Mouse (Mus musculus): Measurements from ENCODE around the gene Fam83e. TPM values are rescaled to one million over a fixed set of nuclear protein-coding genes. Genes with fewer than 3 reads are reported as not detected.
A peak's percentile ranks its signal among the peaks of the same experiment; 100 is the strongest.

Gene Fam83e
- polyA plus RNA-seq, 1 experiment from 2014 or later = 1.3 TPM

DNA sequence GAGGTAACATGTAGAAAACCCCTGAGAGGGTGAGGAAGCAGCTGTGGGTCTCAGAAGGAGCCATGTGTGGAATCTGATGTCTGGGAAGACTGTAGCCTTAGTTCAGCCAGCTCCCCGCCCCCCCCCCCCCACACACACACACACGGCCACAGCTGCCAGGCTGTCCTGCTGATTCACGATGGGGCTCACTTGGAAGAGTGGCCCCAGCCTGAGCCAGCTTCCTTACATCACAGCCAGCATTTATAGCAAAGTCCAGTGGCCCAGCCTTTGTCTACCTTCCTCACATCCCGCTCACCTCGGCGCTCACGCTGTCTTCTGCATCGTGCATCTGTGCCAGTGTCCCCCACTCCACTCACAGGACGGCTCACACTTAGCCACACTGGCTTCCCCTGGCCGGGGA is 28.4 kb downstream of the Fam83e start:
- Histone ChIP-seq H3K4me3 (no peak overlapping the region), H3K27me3 (no peaks in the 10 kb centered on the region), H3K4me1 (peaks cover 6% of the 10 kb centered on the region; the same call in 1 of the 2 replicates), H3K27ac (no peak overlapping the region), H3K4me2 (replicated peaks) (no peak overlapping the region), H3K9me3 (peaks cover 3% of the 10 kb centered on the region; the same call in 1 of the 2 replicates), H3K9ac (no peak overlapping the region), H3K36me3 (no peaks in the 10 kb centered on the region)
- no peak for ATAC-seq (ENCODE audit: insufficient number of reproducible peaks, insufficient read depth, low FRiP score, low TSS enrichment)
- 59% methylated on average over 9 of the region's 10 CpGs for WGBS

DNA sequence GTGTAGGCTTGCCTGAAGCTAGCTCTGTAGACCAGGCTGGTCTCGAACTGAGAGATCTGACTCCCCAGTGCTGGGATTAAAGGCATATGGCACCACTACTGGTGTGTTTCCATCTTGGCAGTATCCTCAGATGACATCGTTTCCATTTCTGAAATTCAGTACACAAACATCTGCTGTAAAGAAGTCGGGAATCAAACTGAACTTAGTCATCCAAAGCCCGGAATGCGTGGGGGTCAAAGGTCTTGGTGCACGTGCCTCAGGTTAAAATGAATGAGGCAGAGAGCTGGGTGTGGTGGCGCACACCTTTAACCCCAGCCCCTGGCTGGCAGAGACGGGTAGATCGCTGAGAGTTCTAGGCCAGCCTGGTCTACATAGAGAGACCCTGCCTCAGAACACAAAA is 29.1 kb downstream of the Fam83e start:
- WGBS = 66% methylated on average over 9 of the region's 9 CpGs
- Histone ChIP-seq H3K9me3 (peaks cover 3% of the 10 kb centered on the region; the same call in 1 of the 2 replicates), H3K9ac (no peak overlapping the region), H3K4me2 (replicated peaks) (no peak overlapping the region), H3K4me1 (peaks cover 6% of the 10 kb centered on the region; the same call in 1 of the 2 replicates), H3K36me3 (no peaks in the 10 kb centered on the region), H3K27me3 (no peaks in the 10 kb centered on the region), H3K4me3 (no peak overlapping the region), H3K27ac (no peak overlapping the region)
- ATAC-seq (ENCODE audit: insufficient number of reproducible peaks, insufficient read depth, low FRiP score, low TSS enrichment) = no peak

DNA sequence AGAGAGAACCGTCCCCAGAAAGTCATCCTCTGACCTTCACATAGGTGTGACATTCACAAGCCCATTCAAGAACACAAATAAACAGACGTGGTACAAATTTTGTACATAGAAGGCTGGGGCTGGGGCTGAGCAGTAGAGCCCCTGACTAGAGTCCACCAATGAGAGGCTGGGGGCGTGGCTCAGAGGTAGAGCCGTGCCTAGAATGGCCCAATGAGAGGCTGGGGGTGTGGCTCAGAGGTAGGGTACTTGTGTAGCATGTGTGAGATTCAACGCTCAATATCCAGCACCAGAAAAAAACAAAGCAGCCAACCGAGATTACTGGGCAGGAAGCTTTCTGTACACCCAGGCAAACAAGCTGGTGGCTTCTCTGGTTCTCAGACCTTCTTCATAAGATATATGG is 34.7 kb downstream of the Fam83e start:
- no peak overlapping the region for H3K4me3 ChIP-seq
- H3K9ac ChIP-seq = no peak overlapping the region
- no peaks in the 10 kb centered on the region for H3K36me3 ChIP-seq
- peaks cover 4% of the 10 kb centered on the region; the same call in 1 of the 2 replicates for H3K4me1 ChIP-seq
- ATAC-seq (ENCODE audit: insufficient number of reproducible peaks, insufficient read depth, low FRiP score, low TSS enrichment) = no peak
- WGBS = 51% methylated on average over 6 of the region's 6 CpGs
- H3K27ac ChIP-seq = no peak overlapping the region
- H3K27me3 ChIP-seq = peaks cover 33% of the 10 kb centered on the region
- H3K4me2 ChIP-seq (replicated peaks) = no peak overlapping the region
- H3K9me3 ChIP-seq = no peaks in the 10 kb centered on the region

DNA sequence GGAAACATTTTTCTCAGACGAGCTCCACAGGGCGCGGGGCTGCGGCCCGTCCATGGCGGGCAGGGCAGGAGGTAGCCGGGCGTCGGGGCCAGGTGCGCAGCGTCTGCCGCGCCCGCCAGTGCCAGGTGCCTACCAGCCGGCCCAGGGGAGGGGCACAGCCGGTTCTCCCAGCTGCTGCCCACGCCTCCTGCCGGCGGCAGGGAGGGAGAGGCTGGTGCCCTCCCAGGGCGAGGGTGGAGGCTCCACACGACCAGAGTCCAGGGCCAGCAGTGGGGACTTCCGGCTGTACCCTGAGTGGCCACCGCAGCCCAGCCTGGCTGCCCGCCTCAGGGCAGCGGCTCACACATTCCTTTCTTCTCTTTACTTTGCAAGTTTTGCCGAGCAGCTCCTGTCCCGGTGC is 38.4 kb downstream of the Fam83e start:
- Histone ChIP-seq H3K4me1 (peaks cover 4% of the 10 kb centered on the region; the same call in 1 of the 2 replicates), H3K27ac (no peak overlapping the region), H3K36me3 (no peaks in the 10 kb centered on the region), H3K4me2 (replicated peaks) (peak overlapping the region; percentile 43), H3K27me3 (peaks cover 36% of the 10 kb centered on the region), H3K9me3 (no peaks in the 10 kb centered on the region), H3K9ac (peak overlapping the region; percentile 31; the same call in 1 of the 2 replicates), H3K4me3 (peak overlapping the region; percentile 19; the same call in 1 of the 2 replicates)
- peak; percentile 35; the same call in 1 of the 2 replicates for ATAC-seq (ENCODE audit: insufficient number of reproducible peaks, insufficient read depth, low FRiP score, low TSS enrichment)
- 5% methylated on average over 24 of the region's 27 CpGs for WGBS

DNA sequence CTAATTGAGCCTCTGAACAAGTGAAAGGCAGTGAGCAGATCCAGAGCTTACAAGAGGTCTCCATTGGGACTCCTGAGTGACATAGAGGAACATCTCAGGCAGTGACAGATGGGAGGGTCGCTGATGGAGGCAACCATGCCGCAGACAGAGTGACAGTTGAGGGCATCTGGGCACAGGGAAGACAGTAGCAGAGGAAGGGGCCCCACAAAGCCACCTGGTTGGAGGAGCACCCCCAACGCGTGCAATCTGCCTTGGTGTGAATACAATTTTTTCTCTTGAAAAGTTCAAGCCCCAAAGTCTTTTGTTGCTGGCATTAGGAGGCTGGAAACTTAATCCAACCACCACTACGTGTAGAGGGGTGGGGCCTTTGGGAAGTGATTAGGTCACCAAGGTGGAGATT is 39.1 kb downstream of the Fam83e start:
- Histone ChIP-seq H3K36me3 (no peaks in the 10 kb centered on the region), H3K9me3 (no peaks in the 10 kb centered on the region), H3K27ac (no peak overlapping the region), H3K9ac (no peak overlapping the region), H3K4me2 (replicated peaks) (no peak overlapping the region), H3K4me1 (peaks cover 4% of the 10 kb centered on the region; the same call in 1 of the 2 replicates), H3K4me3 (no peak overlapping the region), H3K27me3 (peaks cover 36% of the 10 kb centered on the region)
- ATAC-seq (ENCODE audit: insufficient number of reproducible peaks, insufficient read depth, low FRiP score, low TSS enrichment) = no peak
- WGBS = 64% methylated on average over 5 of the region's 5 CpGs

DNA sequence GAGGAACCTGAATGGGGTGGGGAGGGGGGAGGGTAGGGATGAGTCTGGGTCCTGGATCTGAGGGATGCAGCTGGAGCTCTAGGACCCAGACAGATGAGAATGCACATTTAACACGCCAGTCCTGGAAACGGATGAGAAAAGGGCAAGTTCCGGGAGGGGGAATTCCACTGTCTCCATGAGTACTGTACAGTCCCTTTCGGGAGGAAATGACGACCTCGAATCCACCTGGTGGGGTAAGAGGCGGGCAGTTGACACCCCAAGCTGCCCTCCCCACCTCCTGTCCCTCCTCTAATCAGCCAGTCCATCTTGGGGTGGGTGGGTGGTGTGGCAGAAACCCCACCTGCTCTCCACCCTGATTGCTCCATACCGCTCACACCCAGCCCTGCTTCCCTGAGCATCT is 45.0 kb downstream of the Fam83e start:
- WGBS = 61% methylated on average over 8 of the region's 8 CpGs
- Histone ChIP-seq H3K27ac (no peak overlapping the region), H3K4me3 (no peak overlapping the region), H3K4me2 (replicated peaks) (no peak overlapping the region), H3K36me3 (no peaks in the 10 kb centered on the region), H3K4me1 (no peaks in the 10 kb centered on the region), H3K9me3 (no peaks in the 10 kb centered on the region), H3K9ac (no peak overlapping the region), H3K27me3 (0 out of 2 replicates have a peak, but pooled peaks cover under 1% of the 10 kb centered on the region)
- no peak for ATAC-seq (ENCODE audit: insufficient number of reproducible peaks, insufficient read depth, low FRiP score, low TSS enrichment)

DNA sequence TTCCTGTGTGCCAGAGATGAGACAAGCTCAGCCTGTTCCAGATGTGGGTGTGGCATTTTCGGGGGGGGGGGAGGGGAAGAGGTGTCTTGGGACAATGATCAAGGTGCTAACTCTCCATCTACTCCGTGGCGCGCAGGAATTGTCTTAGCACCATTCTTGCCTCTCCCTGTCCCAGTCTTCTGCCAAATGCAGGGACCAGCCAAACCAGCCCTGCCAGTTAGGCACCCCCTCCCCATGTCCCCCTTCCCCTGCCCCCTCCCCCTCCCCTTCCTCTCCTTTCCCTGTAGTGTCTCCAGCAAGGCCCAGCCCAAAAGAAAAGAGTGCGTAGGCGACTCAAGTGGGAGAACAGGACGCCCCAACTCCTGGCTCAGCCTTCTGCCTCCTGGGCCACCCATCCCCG is 45.8 kb downstream of the Fam83e start:
- WGBS = 41% methylated on average over 8 of the region's 8 CpGs
- H3K4me1 ChIP-seq = no peaks in the 10 kb centered on the region
- no peak for ATAC-seq (ENCODE audit: insufficient number of reproducible peaks, insufficient read depth, low FRiP score, low TSS enrichment)
- no peak overlapping the region for H3K4me3 ChIP-seq
- no peak overlapping the region for H3K4me2 ChIP-seq (replicated peaks)
- H3K27me3 ChIP-seq = no peaks in the 10 kb centered on the region
- no peak overlapping the region for H3K9ac ChIP-seq
- no peak overlapping the region for H3K27ac ChIP-seq
- H3K36me3 ChIP-seq = no peaks in the 10 kb centered on the region
- no peaks in the 10 kb centered on the region for H3K9me3 ChIP-seq

DNA sequence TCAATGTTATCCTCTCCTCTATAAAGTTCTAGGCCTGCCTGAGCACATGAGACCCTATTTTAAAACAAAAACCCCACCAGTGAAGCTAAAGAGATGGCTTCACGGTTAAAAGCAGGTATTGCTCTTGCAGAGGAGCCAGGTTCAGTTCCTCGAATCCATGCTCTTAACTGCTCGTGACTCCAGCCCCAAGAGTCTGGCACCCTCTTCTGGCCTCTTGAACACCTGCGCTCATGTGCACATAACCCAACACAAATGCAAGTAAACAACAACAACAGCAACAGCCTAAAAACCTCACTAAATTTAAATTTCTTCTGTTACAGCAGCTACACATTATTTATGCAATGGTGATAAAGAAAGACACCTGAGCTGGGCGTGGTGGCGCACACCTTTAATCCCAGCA is 46.5 kb downstream of the Fam83e start:
- no peak overlapping the region for H3K4me3 ChIP-seq
- H3K27me3 ChIP-seq = no peaks in the 10 kb centered on the region
- no peaks in the 10 kb centered on the region for H3K9me3 ChIP-seq
- no peak for ATAC-seq (ENCODE audit: insufficient number of reproducible peaks, insufficient read depth, low FRiP score, low TSS enrichment)
- H3K4me1 ChIP-seq = no peaks in the 10 kb centered on the region
- no peak overlapping the region for H3K9ac ChIP-seq
- 90% methylated on average over 6 of the region's 6 CpGs for WGBS
- H3K36me3 ChIP-seq = no peaks in the 10 kb centered on the region
- H3K27ac ChIP-seq = no peak overlapping the region
- H3K4me2 ChIP-seq (replicated peaks) = no peak overlapping the region

DNA sequence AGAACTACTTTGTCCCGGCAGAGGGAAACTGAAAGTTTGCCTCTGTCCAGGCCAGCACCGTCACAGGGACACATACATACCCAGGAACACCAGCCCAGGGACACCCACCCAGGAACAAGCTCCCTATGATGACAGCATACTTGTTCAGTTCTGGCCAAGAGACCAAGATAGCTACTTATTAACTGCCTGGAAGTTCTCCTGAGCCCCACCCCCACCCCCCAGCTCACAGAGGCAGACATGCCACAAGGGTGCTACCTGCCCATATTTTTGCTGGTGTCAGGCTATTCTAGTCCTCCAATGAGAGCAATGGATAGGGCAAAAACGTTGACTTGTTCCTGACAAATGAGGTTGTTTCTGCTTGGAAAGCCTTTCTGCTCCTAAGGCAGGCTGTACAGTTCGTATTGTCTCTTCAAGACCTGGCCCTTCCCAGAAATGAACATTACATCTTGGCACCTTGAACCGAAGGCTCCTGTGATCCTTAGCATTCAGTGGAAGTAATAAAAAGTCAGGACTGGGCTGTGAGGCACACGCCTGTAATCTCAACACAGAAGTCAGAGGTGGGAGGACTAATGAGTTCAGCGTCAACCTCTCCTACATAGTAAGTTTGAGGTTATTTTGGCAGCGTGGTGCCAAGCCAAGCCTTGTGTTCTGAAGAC is 49.5 kb downstream of the Fam83e start:
- WGBS = 74% methylated on average over 8 of the region's 8 CpGs
- Histone ChIP-seq H3K4me2 (replicated peaks) (no peak overlapping the region), H3K9me3 (no peaks in the 10 kb centered on the region), H3K4me1 (no peaks in the 10 kb centered on the region), H3K9ac (no peak overlapping the region), H3K27me3 (no peaks in the 10 kb centered on the region), H3K36me3 (no peaks in the 10 kb centered on the region), H3K27ac (no peak overlapping the region), H3K4me3 (no peak overlapping the region)
- no peak for ATAC-seq (ENCODE audit: insufficient number of reproducible peaks, insufficient read depth, low FRiP score, low TSS enrichment)

DNA sequence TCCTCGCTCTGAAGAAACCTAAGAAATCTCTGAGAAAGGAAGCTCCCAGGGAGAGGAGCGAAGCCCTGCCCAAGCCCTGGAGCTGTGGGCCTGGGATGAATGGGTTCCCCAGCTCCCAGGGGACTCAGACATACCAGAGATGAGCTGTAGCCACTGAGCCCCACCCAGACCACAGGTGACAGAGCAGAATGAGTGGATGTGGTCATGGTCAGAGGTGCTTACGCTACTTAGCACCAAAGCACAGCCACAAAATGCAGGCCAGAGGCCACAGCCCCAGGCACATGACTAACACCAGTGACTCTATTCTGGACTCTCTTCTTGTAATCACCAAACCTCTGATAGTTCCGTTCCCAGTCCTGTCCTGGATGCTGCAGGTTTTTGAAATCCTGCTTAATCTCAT is 50.1 kb downstream of the Fam83e start:
- no peak overlapping the region for H3K4me2 ChIP-seq (replicated peaks)
- H3K36me3 ChIP-seq = no peaks in the 10 kb centered on the region
- no peak overlapping the region for H3K4me3 ChIP-seq
- H3K27me3 ChIP-seq = no peaks in the 10 kb centered on the region
- no peak overlapping the region for H3K27ac ChIP-seq
- 62% methylated on average over 4 of the region's 4 CpGs for WGBS
- H3K9ac ChIP-seq = no peak overlapping the region
- ATAC-seq (ENCODE audit: insufficient number of reproducible peaks, insufficient read depth, low FRiP score, low TSS enrichment) = no peak
- no peaks in the 10 kb centered on the region for H3K4me1 ChIP-seq
- H3K9me3 ChIP-seq = no peaks in the 10 kb centered on the region

DNA sequence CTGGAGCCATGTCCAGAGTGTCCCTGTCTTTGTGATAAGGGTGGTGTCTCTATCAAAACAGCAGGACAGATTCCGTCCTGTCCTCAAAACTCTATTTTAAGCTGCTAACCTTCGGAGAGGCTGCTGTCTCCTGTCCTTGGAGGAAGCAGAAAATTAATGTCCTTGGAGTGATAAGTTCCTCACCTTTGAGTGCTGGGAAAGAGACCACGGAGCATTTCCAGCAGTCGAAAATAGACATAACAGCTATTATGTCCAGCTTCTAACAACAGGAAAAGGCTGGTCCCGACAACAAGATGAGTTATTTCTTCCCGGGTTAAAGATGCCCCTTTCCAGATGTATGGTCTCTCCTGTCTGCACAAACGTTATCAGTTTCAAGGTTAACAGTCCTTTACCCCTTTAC is 54.2 kb downstream of the Fam83e start:
- WGBS = 76% methylated on average over 7 of the region's 7 CpGs
- Histone ChIP-seq H3K36me3 (no peaks in the 10 kb centered on the region), H3K9ac (no peak overlapping the region), H3K4me3 (no peak overlapping the region), H3K4me2 (replicated peaks) (no peak overlapping the region), H3K4me1 (no peaks in the 10 kb centered on the region), H3K27me3 (peaks cover 10% of the 10 kb centered on the region), H3K9me3 (no peaks in the 10 kb centered on the region), H3K27ac (no peak overlapping the region)
- no peak for ATAC-seq (ENCODE audit: insufficient number of reproducible peaks, insufficient read depth, low FRiP score, low TSS enrichment)

Measured in embryonic facial prominence, embryonic 12.5 days (tissue).